Mouse (Mus musculus): Measurements from ENCODE around the gene Islr.
A peak's percentile ranks its signal among the peaks of the same experiment; 100 is the strongest.
"Not testable (repeated sequence)": the region's sequence is repeated elsewhere in the genome, so short reads cannot be mapped to it uniquely, and the experiment has no call there.

The Islr gene

DNA sequence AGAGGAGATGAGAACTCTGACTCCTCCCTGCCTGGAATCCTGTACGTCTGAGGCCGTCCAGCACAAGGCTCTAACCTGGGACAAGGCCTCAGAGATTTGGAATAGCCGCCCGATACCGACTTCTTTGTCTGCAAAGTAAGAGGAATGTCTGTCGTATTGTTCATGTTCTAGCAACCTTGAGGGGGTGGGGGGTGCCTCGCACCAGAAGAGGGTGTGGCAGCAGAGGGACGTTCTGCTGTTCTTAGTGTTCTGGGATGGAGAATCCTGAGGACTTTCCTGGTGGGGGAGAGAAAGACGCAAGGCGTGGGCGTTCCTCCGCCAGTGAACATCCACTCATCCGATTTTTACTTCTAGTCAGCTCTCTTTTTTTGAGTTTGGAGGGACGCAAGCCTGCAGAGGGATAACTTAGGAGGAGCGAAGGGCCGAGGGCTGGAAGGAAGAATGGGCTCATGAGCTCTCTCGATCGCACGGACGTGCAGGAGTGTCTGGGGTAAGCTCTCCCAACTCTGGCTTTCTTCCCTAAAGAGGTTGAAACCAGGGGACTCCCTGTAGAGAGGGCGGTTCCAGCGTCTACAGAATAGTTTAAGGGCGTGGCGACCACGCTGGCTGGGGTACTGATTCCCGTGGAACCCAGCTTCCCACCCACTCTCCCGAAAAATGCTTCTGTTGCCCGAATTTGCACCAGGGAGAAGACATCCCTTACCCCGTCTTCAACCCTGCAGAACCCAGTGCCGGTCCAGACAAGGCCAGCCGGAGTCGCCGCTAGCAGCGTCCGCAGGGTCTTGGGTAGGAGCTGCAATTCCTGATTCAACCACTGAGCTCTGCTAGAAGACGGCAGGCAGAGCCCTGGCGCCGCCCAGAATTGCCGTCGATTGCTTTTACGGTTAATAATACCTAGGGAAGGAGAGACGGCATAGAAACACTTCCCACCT is at the start of gene Islr, which contains the start of gene Islr2:
Gene Islr, minus strand, starts transcription at position 791 of the 932 bp plus-strand sequence.
Gene Islr2, minus strand, starts transcription at position 804 of the 932 bp plus-strand sequence.
- peak; percentile 73 to 80 for DNase-seq

DNA sequence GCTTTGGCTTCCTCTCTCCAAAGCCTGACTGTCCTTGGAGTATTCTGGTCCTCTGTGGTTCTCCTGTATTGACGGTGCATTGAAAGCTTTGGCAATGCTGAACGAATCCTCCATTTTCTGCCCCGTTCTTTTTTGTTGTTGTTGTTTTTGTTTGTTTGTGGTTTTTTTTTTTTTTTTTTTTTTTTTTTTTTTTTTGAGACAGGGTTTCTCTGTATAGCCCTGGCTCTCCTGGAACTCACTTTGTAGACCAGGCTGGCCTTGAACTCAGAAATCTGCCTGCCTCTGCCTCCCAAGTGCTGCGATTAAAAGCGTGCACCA is 49.7 kb upstream of the Islr start:
- not testable (repeated sequence) for DNase-seq

DNA sequence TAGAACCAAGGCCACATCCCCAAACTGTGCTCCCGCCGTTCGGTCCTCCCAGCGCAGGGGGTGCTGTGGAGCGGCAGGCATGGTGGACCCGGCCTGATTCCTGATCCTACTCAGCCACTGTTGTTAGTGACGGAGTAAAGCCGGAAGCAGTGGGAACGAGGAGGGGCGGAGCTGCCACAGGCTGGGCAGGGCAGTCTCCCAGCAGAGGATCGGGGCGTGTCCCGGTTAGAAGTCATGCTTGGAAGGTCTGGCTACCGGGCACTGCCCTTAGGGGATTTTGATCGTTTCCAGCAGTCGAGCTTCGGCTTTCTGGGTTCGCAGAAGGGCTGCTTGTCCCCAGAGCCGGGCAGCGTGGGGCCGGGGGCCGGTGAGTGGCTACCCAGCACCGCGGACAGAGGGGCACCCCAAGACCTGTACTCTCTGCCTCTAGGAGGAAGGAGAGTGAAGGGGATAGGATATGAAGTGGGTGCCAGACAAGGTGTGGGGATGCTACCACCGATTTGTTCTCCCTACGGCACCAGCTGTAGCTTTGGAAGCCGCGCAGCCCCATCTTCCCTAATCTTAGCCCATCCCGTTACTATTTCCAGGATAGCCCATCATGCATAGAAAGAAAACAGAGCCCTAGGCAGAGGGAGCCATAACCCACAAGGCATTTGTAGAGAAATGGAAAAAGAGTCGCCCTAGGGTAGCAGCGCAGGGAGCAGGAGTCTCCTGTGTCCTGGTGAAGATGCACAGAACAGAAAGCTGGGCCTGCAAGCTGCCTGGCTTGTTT is 49.1 kb upstream of the Islr start, which contains the start of gene Stoml1:
Gene Stoml1, plus strand, starts transcription at position 132 of the 772 bp plus-strand sequence.
- peak; percentile 95 for DNase-seq

DNA sequence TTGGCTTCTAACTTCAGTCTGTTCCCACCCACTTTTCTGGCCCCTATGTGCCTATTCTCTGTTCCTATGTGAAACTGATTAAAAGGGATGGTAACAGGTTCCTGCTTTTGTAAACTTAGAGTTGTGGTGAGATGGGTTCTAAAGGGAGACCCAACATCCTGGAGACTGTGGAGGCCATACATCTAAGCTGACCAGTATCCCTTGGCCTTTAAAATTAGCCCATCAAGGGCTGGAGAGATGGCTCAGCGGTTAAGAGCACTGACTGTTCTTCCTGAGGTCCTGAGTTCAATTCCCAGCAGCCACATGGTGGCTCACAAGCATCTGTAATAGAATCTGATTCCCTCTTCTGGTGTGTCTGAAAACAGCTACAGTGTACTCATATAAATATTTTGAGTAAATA is 46.6 kb upstream of the Islr start:
- DNase-seq = not testable (repeated sequence)

DNA sequence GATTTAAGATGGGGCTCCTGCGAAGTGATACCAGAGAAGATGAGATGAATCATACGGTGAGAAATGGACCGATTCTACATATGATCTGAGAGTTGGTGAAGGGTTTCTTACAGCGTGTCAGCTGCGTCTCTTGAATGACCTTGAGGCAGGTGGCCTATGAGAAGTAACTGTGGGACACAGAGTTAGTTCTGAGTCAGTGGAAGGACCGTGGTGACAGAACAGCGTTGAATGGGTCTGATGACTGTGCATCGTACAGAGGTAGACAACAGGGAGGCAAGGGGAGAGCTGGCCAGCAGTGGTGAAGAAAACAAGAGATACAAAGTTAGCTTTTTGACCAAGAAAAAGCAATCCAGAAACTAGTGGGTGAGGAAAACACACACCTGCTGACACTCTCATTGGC is 46.2 kb upstream of the Islr start:
- DNase-seq = no peak

DNA sequence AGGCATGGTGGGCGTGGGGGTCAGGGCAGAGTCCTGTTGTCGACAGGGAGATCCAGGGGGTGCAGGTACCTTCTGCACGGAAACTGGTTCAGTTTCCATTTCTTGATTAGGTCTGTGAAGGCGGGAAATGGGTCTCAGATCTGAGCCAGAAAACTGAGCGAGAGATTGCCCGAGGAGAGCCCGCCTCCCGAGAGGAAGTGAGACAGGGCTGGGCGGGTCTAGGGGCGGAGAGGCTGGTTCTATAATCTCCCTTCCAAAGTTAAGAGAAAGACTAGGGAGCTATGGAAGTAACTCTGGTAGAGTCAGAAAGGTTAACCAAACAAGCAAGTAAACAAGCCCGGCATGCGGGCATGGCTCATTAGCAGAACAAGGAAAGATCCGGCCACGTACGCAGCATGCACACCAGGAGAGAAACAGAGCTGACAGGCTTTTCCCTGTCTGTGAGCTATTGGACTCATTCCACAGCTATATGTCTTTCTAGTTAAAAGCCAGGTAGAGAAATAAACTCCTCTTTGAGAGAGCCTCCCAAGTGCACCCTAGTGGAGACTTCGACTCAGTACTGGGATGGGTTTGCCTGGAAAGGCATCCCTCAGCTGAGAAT is 45.6 kb upstream of the Islr start, which contains the start of gene Pml:
Gene Pml, minus strand, starts transcription at position 195 of the 601 bp plus-strand sequence.
- DNase-seq = peak; percentile 50 to 63

DNA sequence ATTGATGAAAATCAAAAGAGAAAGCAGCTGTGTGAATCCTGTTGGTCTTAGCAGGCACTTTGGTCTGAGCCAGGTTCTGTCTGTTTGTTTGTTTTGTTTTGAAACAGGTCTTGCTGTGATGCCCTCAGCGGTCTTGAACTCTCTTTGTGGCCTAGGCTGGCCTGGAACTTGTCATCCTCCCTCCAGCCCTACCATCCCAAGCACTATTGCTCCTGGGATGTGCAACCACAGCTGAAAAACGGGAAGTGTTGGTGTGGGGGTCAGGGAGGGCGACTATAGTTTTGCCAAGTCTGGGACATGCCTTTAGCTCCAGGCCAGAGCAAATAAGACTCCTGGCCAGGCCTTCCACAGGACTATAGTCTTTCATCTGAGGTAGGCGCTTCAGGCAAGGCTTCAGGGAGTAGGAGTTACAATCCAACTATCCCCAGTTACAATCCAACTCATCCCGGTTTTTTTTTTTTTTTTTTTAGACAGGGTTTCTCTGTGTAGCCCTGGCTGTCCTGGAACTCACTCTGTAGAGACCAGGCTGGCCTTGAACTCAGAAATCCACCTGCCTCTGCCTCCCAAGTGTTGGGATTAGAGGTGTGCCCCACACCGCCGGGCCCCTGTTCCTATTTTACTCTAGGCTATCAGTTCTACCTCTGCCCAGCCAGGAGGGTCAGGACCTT is 44.8 kb upstream of the Islr start:
- DNase-seq = no peak

DNA sequence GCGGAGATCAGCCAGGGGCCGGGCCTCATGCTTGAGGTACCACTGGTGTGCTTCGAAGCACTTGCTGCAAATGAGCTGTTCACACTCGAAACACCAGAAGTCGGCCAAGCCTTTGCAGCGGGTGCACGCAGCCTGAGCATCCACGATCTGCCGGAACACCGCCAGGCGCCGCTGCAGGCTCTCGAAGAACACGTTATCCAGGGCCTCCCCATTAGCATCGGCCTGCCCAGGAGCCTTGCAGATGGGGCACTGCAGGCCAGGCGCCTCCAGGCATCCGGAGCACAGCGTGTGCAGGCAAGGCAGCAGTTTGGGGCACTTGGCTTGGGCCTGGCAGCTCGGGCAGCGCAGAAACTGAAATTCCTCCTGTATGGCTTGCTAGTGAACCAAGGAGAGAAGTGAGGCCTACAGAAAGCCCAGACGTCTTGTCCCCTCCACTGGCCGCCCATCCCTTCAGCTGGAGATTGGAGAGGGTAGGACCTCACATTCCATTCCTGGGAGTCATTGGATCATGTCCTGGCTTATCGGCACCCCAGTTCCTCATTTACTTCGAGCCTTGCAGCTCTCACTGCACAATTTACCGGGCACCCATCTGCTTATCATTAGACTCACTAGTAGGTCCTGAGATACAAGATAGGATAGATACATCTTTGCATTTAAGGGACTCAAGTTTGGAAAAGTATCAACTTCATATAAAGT is 43.1 kb upstream of the Islr start:
- DNase-seq = peak; percentile 85 to 88

DNA sequence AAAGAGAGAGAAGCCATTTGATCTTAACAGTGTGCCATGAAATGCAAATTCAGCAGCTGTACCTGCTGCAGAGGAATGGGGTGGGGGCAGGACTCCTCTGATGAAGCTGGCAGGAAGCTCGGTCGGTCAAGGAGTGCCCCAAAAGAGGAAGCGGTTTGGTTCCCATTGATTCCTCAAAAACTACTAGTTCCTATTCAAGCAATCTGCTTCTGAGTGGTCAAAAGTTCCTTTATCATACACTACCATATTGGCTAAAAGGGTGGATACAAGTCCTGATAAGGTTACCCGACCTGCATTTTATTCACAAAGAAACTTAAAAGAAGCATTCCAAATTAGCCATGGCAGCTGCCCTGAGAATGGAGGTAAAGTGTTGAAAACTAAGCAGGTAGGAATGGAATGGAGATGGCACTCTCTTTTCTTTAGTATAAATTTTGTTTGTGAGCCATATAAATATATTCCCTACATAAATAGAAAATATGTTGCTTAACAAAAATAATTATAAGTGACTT is 42.0 kb upstream of the Islr start:
- no peak for DNase-seq

DNA sequence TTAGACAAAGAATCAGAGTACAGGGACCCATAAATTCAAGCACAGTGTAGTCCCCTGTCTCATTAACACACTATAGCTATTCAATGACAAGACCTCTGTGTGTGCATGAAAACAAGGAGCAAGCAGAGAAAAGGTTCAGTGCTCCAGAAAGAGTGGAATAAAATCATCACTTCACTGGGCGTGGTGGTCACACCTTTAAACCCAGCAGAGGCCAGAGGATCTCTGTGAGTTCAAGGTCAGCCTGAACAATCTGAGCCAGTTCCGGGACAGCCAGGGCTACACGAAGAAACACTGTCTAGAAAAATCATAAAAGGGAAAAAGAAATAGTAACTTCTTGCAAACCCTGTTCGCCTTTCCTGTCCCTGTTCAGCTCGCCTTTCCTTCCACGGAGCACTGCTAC is 39.6 kb upstream of the Islr start:
- DNase-seq = no peak

DNA sequence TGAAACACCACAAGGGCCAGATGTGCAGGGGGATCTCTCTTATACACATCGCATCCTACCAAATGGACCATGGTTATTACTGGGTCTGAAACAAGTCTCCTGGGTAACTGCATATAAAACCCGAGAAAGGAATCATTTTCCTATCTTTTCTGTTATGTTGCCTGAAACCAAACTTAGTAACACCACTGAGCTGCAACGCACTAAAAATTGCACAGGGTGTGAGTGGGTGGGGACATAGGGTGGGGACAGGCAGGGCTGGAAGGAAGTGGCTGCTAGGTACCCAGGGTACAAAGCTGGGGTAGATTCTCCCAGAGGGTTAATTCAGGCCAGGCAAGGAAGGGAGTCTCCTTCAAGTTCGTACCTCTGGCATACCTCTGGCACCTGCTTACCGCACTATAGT is 38.6 kb upstream of the Islr start:
- no peak for DNase-seq

DNA sequence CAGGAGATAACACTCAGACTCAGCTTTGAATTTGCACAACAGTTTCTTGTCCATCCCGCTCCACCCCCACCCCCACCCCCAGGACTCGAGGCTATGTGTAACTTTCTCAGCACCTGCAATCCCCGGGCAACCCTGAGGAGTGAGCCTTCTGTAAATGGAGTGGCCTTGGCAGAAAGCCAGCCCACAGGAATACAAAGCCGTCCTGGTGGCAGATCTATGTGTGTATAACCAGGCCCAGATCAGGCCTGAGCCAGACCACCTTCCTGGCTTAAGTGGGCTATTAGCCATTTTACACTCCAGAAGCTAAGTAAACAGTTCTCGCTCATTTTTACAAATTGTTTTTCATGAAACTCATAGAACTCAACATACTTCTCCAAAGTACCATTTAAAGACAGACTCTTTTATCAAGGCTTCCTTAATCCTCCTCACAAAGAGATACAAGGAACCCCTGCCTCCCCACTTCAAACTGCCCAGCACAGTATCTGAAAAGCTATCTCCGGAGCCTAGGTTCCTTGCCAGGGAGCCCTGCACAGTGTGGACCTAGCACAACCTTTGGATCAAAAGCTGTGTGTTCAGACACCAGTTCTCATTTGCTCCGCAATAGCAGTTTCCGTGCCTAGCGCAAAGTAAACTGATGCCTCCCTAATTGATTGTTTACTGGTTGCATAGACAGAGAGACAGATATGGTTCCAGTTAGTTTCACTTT is 37.8 kb upstream of the Islr start:
- peak; percentile 54 to 64 for DNase-seq

DNA sequence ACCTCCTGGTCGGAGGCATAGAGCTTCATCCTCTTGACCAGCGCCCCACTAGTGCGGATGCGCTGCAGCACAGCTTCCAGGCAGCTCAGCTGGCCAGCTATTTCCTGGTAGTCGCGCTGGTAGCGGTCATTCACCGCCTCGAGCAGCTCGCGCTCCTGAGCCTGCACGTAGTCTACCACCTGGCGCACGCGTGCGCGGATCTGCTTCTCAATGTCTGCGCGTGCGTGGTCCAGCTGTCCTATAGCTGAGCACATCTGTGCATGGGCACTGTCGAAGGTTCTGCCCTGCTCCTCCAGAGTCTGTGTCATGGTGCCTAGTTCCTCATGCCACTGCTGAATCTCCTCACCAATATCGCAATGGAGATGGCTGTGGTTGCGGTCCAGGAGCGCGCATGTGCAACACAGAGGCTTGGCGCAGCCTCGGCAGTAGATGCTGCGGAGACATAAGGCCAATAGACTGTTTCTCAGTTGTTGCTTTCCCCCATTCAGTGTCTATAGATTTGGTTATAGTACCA is 30.5 kb upstream of the Islr start:
- no peak for DNase-seq

DNA sequence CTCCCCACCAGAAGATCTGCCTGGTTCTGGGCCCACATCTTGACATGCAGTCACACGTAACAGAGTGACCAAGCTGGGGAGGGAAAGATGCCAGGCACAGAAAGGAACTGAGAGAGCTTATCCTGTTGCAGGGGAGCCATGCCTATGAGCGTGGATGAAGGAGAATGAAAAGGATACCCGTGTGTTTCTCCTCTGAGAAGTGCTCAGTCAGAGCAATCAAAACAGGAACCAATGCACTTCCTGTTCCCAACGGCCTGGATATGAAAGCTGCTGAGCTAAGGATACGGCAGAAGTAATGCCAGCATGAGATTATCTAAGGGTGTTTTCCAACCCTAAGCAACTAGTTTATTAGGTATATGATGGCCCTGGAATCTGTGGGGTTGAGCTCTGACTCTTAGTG is 28.3 kb upstream of the Islr start:
- DNase-seq = no peak

DNA sequence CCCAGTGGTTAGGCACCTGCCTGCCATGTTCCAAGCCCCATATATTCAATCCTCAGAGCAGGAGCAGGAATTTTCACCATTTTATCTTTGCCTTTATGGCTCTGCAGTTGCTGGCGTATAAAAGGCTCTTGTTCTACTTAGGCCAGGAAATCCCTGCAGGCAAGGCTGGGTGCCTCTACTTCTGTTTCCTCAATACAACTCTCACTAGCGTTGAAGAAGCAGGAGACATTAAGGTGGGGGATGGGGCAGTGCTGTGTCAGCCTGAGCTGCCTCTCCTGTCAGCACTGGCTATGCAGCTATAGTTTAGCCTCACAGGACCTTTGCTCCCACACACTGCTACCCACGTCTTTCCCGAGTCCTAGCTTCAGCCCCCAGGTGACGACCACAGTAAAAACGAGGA is 27.6 kb upstream of the Islr start:
- DNase-seq = no peak

DNA sequence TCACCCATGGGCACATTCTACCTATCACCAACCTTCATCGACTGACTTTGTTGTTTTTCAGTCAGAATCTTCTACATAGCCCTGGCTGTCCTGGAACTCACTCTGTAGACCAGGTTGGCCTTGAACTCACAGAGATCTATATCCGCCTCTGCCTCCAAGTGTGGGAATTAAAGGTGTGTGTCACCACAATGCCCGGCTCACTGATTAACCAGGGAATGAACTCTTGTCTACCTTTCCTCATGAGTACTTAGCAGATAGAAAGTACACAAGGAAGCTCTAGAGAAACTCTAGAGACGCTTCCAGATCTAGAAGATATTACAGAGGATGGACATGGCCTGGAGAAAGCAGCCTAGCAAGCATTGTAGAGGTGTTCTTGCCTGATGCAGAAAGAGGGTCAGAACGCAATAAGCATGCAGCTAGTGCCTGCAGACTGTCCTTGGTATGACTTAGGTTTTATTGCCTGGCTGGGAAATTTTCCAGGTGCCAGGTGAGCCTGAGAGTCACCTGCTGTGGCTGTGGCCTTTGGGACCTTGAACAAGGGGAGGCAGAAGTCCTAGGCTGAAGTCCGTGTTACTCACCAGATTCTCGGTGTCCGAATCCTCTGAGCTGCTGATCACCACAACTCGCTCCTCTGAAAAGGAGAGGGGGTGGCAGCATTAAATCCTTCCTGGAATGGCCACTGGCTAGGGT is 24.8 kb upstream of the Islr start:
- DNase-seq = no peak

DNA sequence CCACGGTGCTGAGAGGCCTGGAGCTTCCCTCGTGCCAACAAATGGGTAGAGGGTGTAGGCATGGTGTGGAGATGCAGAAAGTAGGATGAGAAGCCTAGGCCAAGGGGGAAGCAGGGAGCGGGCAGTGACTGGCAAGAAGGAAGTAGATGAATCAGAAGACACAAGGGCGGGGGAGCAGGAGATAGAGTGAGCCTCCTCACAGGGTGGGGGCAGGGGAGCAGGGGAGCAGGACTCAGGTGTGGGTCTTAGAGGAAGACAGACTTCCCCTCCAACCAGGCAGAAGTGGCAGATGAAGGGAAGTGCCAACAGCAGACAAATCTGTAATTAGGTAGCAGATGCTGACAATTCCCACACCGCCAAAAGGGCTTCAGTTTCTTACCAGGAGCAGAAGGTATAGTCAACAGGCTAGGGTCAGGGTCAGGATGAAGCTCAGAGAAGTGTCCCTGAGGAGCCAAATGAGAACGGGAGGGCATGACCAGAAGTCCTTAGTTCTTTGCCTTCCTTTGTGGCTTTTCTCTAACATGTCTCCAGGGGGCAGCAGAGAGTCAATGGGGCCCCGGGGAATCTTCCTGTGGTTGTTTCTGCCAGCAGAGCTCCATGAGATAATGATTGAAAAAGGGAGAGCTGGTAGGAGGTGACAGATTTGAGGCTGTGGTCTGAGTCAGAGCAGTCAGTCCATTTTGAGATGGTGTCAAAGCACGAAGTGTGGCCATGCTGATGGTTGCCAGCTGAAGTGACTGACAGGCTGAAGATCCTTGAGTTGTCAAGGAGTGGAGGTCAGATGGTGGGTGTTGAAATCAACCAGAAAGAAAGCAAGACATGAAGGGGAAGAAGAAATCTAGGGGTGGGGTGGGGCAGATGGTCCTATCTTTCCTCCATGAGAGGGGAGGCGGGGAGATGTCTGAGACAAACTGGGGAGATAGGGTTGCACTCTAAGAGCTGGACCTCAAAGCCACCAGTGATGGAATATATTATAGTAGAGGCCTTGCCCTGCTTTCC is 22.1 kb upstream of the Islr start:
- DNase-seq = peak; percentile 56 to 71

DNA sequence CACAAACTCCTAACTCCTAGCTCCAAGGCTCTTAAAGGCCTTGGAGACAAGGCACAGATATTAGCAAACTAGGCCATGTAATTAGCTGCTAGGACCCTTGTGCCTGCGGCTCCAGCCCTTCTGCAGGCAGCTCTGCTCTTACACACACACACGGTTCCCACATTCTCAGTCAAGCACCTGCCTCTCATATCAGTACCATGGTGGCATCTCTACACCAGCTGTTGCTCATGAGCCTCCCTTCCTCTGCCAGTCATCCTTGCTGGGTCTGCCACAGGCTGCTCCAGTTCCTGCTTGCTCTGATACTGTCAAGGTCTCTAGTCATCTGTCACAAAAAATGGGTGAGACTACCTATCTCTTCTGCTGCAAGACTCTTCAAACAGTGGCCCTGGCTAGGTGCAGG is 20.2 kb upstream of the Islr start:
- no peak for DNase-seq
